Mouse (Mus musculus) limb, embryonic 12.5 days (tissue): ENCODE measurements around the gene Olfr145. TPM values are rescaled to one million over a fixed set of nuclear protein-coding genes. Genes with fewer than 3 reads are reported as not detected.

ENCODE experiments used
- ATAC-seq: fragments of 200-750 bp; cut with Nextera tagmentation; 2 replicates; pipeline ENCODE4 v1.8.0; 2017; ENCODE audit warnings: low read depth, moderate TSS enrichment; ENCODE audit not compliant: insufficient number of reproducible peaks, insufficient read depth, low FRiP score, low TSS enrichment
- H3K27ac ChIP-seq: fragments of 300-500 bp; sonication (generic); 2 replicates; pipeline ENCODE4 v1.5.1; 2016; ENCODE audit warnings: mild to moderate bottlenecking, moderate library complexity
- H3K27me3 ChIP-seq: fragments of 300-500 bp; sonication (generic); 2 replicates; pipeline ENCODE4 v1.6.1; 2016; ENCODE audit warnings: mild to moderate bottlenecking, moderate library complexity
- H3K36me3 ChIP-seq: fragments of 300-500 bp; sonication (generic); 2 replicates; pipeline ENCODE4 v1.6.1; 2016; ENCODE audit warnings: mild to moderate bottlenecking, moderate library complexity
- H3K4me1 ChIP-seq: fragments of 300-500 bp; sonication (generic); replicated peaks from 2 replicates; pipeline ENCODE4 v1.6.1; 2016
- H3K4me2 ChIP-seq: fragments of 300-500 bp; sonication (generic); 2 replicates; pipeline ENCODE4 v1.6.1; 2016; ENCODE audit warnings: mild to moderate bottlenecking, moderate library complexity
- H3K4me3 ChIP-seq: fragments of 300-500 bp; sonication (generic); replicated peaks from 2 replicates; pipeline ENCODE4 v1.5.1; 2016; ENCODE audit warnings: mild to moderate bottlenecking
- H3K9ac ChIP-seq: fragments of 300-500 bp; sonication (generic); replicated peaks from 2 replicates; pipeline ENCODE4 v1.6.1; 2016; ENCODE audit warnings: mild to moderate bottlenecking, moderate library complexity
- H3K9me3 ChIP-seq: fragments of 300-500 bp; sonication (generic); 2 replicates; pipeline ENCODE4 v1.6.1; 2016; ENCODE audit warnings: mild to moderate bottlenecking, moderate library complexity
- WGBS: fragments of 180-500 bp; shearing (Covaris S2); methylation state at CpG from one replicate; pipeline ENCODE4 v1.1.7; 2016; 5-methylcytosine and 5-hydroxymethylcytosine counted together
- polyA plus RNA-seq: library from polyadenylated mRNA; unstranded; fragments of >200 nt; fragmentation: Nextera tagmentation; extraction: Ambion mirVana; gene quantifications from 2 replicates; pipeline ENCODE4 v1.2.1, GENCODE M21; 2016

The Olfr145 gene
- polyA plus RNA-seq, 1 experiment from 2014 or later, result not detected

DNA sequence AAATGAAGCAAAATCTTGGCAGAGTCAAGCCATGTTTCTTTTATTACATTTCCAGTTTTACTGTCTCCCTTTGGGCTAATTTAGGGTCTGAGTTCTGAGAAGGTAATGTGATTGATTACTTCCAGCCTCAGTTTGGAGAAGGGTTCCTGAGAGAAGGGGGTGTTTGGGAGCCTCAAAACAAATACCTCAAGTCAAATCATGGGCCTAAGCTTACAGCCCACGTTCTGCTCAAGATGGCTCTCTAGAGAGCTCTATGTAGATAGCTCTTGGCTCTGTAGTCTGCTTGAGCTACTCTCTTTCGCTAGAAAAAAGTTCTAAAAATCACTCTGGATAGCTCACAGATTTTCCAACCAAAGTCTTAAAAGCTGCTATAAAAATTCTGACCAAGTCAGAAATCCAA lies 28.9 kb downstream of the Olfr145 start:
- H3K27ac ChIP-seq, result no peak overlapping the region
- no peak overlapping the region for H3K4me2 ChIP-seq
- no peaks in the 10 kb centered on the region for H3K4me1 ChIP-seq
- no peaks in the 10 kb centered on the region for H3K9me3 ChIP-seq
- no peak for ATAC-seq
- H3K4me3 ChIP-seq, result no peak overlapping the region
- 49% methylated on average over 2 of the region's 2 CpGs for WGBS
- H3K9ac ChIP-seq, result no peak overlapping the region
- no peaks in the 10 kb centered on the region for H3K36me3 ChIP-seq
- H3K27me3 ChIP-seq, result no peaks in the 10 kb centered on the region

DNA sequence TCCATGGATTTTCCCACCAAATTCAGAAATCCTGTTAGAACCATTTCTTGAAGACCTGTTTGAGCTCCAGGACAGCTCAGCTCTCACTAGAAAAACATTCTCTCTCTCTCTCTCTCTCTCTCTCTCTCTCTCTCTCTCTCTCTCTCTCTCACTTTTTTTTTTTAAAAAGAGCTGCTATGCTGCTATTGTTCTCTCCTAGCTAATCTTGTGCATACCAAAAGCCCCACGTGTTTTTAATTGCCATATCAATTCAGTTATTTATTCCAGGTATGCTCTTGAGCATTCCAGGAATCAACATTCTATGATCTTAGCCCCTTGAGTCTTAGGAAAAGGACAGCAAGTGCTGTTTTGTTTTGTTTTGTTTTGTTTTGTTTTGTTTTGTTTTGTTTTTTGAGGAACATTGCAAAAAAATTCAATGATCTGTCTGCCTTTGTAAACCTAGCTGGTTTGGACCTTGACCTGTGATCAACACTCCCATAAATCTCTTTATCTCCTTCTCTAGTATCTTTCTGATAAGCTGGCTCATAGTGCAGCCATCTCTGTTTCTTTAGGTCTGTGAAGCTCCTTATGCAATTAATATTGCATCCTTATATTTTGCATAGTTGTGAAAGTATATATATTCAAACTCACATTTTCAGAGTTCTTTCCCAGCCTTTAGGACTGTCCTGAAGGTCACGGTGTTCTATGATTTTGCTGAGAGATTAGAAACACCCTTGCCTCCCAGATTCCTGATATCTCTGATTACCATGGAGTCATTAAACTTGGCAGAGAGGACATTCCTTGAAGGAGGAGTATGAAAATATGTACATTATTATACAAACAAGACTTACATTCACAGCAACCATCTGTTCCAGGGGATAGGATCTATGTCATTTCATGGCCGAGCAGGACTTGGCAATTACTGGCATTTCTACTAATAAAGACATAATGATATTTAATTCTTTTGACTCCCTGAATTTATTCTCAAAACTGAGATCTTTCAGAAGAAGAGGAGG lies 29.8 kb downstream of the Olfr145 start:
- no peak overlapping the region for H3K27ac ChIP-seq
- WGBS, result 65% methylated on average over 3 of the region's 3 CpGs
- H3K27me3 ChIP-seq, result no peaks in the 10 kb centered on the region
- H3K9me3 ChIP-seq, result no peaks in the 10 kb centered on the region
- no peak overlapping the region for H3K4me3 ChIP-seq
- H3K4me2 ChIP-seq, result no peak overlapping the region
- no peaks in the 10 kb centered on the region for H3K36me3 ChIP-seq
- H3K4me1 ChIP-seq, result no peaks in the 10 kb centered on the region
- H3K9ac ChIP-seq, result no peak overlapping the region
- no peak for ATAC-seq

DNA sequence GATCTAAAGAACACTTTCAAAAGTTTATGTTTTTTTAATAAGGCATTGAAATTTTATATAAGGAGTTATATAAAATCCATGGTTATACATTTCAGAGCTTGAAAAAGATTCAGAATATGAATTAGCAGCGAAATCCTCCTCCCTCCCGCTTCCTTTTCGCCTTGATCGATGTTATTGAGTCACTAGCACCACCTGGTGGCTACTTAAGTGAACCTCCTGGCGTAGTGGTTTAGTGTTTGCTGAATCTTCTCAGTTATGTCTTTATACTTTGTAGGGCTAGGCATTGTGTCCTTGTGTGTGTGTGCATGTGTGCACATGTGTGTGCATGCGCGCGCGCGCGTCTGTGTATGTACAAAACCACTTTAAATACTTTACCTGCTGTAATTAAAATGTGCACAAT lies 36.0 kb downstream of the Olfr145 start:
- no peak for ATAC-seq
- Histone ChIP-seq H3K4me3 (no peak overlapping the region), H3K27me3 (no peaks in the 10 kb centered on the region), H3K9me3 (no peaks in the 10 kb centered on the region), H3K27ac (no peak overlapping the region), H3K36me3 (no peaks in the 10 kb centered on the region), H3K9ac (no peak overlapping the region), H3K4me1 (no peaks in the 10 kb centered on the region), H3K4me2 (no peak overlapping the region)
- 6% methylated on average over 11 of the region's 11 CpGs for WGBS

DNA sequence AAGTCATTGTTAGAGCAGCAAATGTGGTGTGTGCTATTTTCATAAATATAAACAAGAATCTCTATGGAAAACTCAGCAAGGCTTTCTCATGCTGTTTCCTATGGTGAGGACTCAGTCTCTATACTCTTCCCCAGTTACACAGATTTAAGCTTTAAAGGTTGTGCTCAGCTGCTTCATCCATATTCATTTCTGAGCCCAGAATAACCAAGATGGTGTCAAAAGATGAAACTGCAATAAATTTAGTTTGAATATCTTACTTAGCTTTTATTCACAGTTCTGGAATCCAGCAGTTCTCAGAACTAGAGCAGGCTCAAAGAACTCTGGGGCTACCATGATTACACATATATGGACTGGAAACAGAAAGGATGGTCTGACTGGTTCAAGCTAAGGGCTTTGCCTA lies 37.6 kb downstream of the Olfr145 start:
- H3K4me2 ChIP-seq, result no peak overlapping the region
- H3K27me3 ChIP-seq, result no peaks in the 10 kb centered on the region
- H3K9ac ChIP-seq, result no peak overlapping the region
- H3K36me3 ChIP-seq, result no peaks in the 10 kb centered on the region
- H3K27ac ChIP-seq, result no peak overlapping the region
- no peak for ATAC-seq
- H3K4me1 ChIP-seq, result no peaks in the 10 kb centered on the region
- no peak overlapping the region for H3K4me3 ChIP-seq
- H3K9me3 ChIP-seq, result no peaks in the 10 kb centered on the region

DNA sequence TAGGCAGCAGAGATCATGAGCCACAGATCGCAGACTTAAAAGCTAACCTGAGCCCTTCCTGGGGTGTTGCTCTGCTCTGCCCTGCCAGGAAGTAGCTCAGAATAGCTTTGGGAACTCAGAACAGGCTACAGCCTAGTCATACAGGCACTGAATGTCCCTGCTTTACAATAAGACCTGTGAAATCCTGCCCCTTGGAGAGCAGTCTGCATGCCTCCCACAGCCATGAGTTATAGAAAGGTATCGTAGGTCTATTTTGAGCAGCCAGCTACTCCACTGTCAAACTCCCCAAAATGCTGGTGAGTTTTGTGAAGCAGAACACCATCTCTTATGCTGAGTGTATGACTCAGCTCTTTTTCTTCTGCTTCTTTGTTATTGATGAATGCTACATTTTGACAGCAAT lies 44.6 kb downstream of the Olfr145 start:
- H3K4me1 ChIP-seq, result no peaks in the 10 kb centered on the region
- 96% methylated on average over 2 of the region's 2 CpGs for WGBS
- H3K9ac ChIP-seq, result no peak overlapping the region
- H3K27ac ChIP-seq, result no peak overlapping the region
- H3K4me2 ChIP-seq, result no peak overlapping the region
- H3K4me3 ChIP-seq, result no peak overlapping the region
- H3K36me3 ChIP-seq, result no peaks in the 10 kb centered on the region
- H3K27me3 ChIP-seq, result no peaks in the 10 kb centered on the region
- no peak for ATAC-seq
- H3K9me3 ChIP-seq, result no peaks in the 10 kb centered on the region

Other genes with a start within 250 kb of the Olfr145 start
- 138 and 145 TPM in 2 replicates for gene Tbrg1, start 239.4 kb upstream of the Olfr145 start, polyA plus RNA-seq
- gene Panx3, start 227.5 kb upstream of the Olfr145 start, polyA plus RNA-seq, result 0.61 and 4.9 TPM in 2 replicates
- gene Olfr160, start 180.5 kb upstream of the Olfr145 start, polyA plus RNA-seq, result not detected in 2 replicates
- not detected in 2 replicates for gene Olfr874, start 151.6 kb upstream of the Olfr145 start, polyA plus RNA-seq
- not detected in 2 replicates for gene Olfr875, start 124.9 kb upstream of the Olfr145 start, polyA plus RNA-seq
- not detected in 2 replicates for gene Olfr876, start 93.7 kb upstream of the Olfr145 start, polyA plus RNA-seq
- not detected in 2 replicates for gene Olfr877, start 42.5 kb upstream of the Olfr145 start, polyA plus RNA-seq
- gene Olfr878, start 21.1 kb downstream of the Olfr145 start, polyA plus RNA-seq, result not detected in 2 replicates
- gene Olfr881, start 95.1 kb downstream of the Olfr145 start, polyA plus RNA-seq, result not detected in 2 replicates
- gene Olfr883, start 129.1 kb downstream of the Olfr145 start, polyA plus RNA-seq, result not detected in 2 replicates
- gene Olfr884, start 149.8 kb downstream of the Olfr145 start, polyA plus RNA-seq, result not detected in 2 replicates
- gene Olfr885, start 164.6 kb downstream of the Olfr145 start, polyA plus RNA-seq, result not detected in 2 replicates
- gene Olfr887, start 187.3 kb downstream of the Olfr145 start, polyA plus RNA-seq, result not detected in 2 replicates
- not detected in 2 replicates for gene Olfr888, start 211.4 kb downstream of the Olfr145 start, polyA plus RNA-seq
- gene Olfr889, start 218.5 kb downstream of the Olfr145 start, polyA plus RNA-seq, result 0.04 TPM in 1 of 2 replicates, not detected in the other
- not detected in 2 replicates for gene Olfr890, start 245.8 kb downstream of the Olfr145 start, polyA plus RNA-seq